Mouse (Mus musculus): ENCODE results near the gene Plekhg3.

DNA sequence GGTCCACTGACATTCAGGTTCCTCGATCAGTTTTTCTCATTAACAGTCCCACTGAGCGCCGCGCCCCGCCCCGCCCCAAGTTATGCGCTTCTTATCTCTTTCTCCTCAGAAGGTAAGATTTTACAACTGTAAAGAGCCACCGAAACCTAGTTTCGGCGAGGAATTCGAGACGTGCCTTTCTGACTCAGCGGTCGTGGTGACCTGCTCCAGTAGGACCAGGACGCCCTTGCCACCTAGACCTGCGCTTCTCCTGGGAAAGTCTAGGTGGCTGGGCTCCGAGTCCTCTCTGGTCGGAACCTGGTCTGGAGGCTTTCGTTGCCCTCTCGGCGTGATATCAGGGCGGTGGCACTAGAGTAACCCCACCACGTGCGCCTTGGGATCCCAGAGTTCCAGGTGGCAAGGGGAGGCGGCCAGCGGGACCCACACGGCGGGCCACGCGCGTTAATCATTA lies 2.3 kb downstream of the Plekhg3 start:
- TF ChIP-seq CTCF (IDR thresholded peaks at IDR 0.05; ENCODE audit: low read depth, low read length) (no peak), POLR2A (IDR thresholded peaks at IDR 0.05; ENCODE audit: extremely low read depth, insufficient read depth, low read length) (no peak)

Measured in liver, adult 2 months (tissue).